Mouse (Mus musculus) heart, adult 18-20 months (tissue): ENCODE measurements around the gene Clps. TPM values are rescaled to one million over a fixed set of nuclear protein-coding genes. Genes with fewer than 3 reads are reported as not detected.
A peak's percentile ranks its signal among the peaks of the same experiment; 100 is the strongest.

Source experiments
- DNase-seq, 2 experiments: peaks; one replicate each; pipeline ENCODE4 v3.0.0; 2021 to 2022; ENCODE audit warnings: mixed read lengths in 1 of 2
- microRNA-seq, 2 experiments: library from miRNA; unstranded; fragments of <30 nt; microRNA quantifications; one replicate each; pipeline ENCODE4 v1.2.0; 2022
- total RNA-seq, 2 experiments: library from RNA; stranded (reverse); gene quantifications; 2 replicates each; pipeline ENCODE4 v1.2.3; 2021

Clps gene
- total RNA-seq, 2 experiments from 2014 or later: not detected

GRCm38 (mm10) chr17:28518615-28519071 lies 41.9 kb downstream of the Clps start:
- peak; percentile 80 to 84 for DNase-seq

- DNase-seq: peak in 1 of 2 experiments; percentile 97
These were observed 42.5 kb downstream of the Clps start for GRCm38 (mm10) chr17:28517956-28518614.

GRCm38 (mm10) chr17:28517441-28517955 lies 43.1 kb downstream of the Clps start, which contains the start of gene Fkbp5:
TSS of gene Fkbp5 (minus strand) at chr17:28517527.
- DNase-seq: peak; percentile 96

- DNase-seq: peak in 1 of 2 experiments; percentile 56
These were observed 43.7 kb downstream of the Clps start for GRCm38 (mm10) chr17:28516881-28517280.

- peak; percentile 81 to 91 for DNase-seq
These were observed 44.9 kb downstream of the Clps start for GRCm38 (mm10) chr17:28515431-28516341.

GRCm38 (mm10) chr17:28514555-28514954 lies 46.0 kb downstream of the Clps start:
- DNase-seq: peak in 1 of 2 experiments; percentile 43

GRCm38 (mm10) chr17:28513844-28514243 lies 46.7 kb downstream of the Clps start:
- DNase-seq: peak; percentile 72 to 86

- DNase-seq: peak in 1 of 2 experiments; percentile 60
These were observed 47.2 kb downstream of the Clps start for GRCm38 (mm10) chr17:28513337-28513736.

GRCm38 (mm10) chr17:28512696-28513095 lies 47.9 kb downstream of the Clps start:
- DNase-seq: peak; percentile 88 to 96

GRCm38 (mm10) chr17:28511616-28512541 lies 48.7 kb downstream of the Clps start:
- DNase-seq: peak; percentile 50 to 68

GRCm38 (mm10) chr17:28510445-28511342 lies 49.9 kb downstream of the Clps start:
- peak; percentile 62 to 76 for DNase-seq

Small RNA genes lying within 50 kb of the gene (microRNA-seq; reads per million reads assigned to microRNA genes)
- 0 reads per million in 2 experiments for gene Gm25195
- 0 reads per million in 2 experiments for gene Mir6969

Other genes starting within 250 kb of the Clps start
- gene Fance, start 247.2 kb downstream of the Clps start, total RNA-seq: 10 to 100 TPM; 10.5 to 12.7 TPM
- 100 to 1,000 TPM; 422 to 438 TPM for gene Rpl10a, start 232.3 kb downstream of the Clps start, total RNA-seq
- 10 to 100 TPM; 12.0 to 13.3 TPM for gene Tead3, start 209.9 kb downstream of the Clps start, total RNA-seq
- gene Tulp1, start 195.5 kb downstream of the Clps start, total RNA-seq: not detected
- 100 to 1,000 TPM in 1 of 2 experiments, 10 to 100 TPM in 1; 65.4 to 103 TPM for gene Fkbp5, start 43.2 kb downstream of the Clps start, total RNA-seq
- not detected for gene Armc12, start 30.0 kb downstream of the Clps start, total RNA-seq
- not detected for gene Clpsl2, start 11.4 kb downstream of the Clps start, total RNA-seq
- gene Lhfpl5, start 14.9 kb upstream of the Clps start, total RNA-seq: not detected
- 10 to 100 TPM; 33.7 to 36.3 TPM for gene Srpk1, start 61.9 kb upstream of the Clps start, total RNA-seq
- gene Slc26a8, start 129.5 kb upstream of the Clps start, total RNA-seq: under 1 TPM in 1 of 2 experiments, not detected in 1; 0.39 TPM
- gene Mapk14, start 130.6 kb upstream of the Clps start, total RNA-seq: 10 to 100 TPM; 51.3 to 59.4 TPM
- gene AC170998.1, start 165.3 kb upstream of the Clps start, total RNA-seq: under 1 TPM in 1 of 2 experiments, not detected in 1; 0.67 TPM
- under 1 TPM in 1 of 2 experiments, not detected in 1; 0.46 TPM for gene Mapk13, start 208.5 kb upstream of the Clps start, total RNA-seq
- 10 to 100 TPM; 14.8 to 19.6 TPM for gene Brpf3, start 240.3 kb upstream of the Clps start, total RNA-seq